Mouse (Mus musculus) urinary bladder, adult 2 months (tissue): ENCODE data around the gene Pax4. TPM values are rescaled to one million over a fixed set of nuclear protein-coding genes. Genes with fewer than 3 reads are reported as not detected.

Source experiments
- DNase-seq: peaks from one replicate; pipeline ENCODE4 v3.0.0; 2022; ENCODE audit warnings: low spot score
- polyA plus RNA-seq: library from polyadenylated mRNA; depleted of rRNA; stranded (reverse); fragments of >200 nt; gene quantifications from 2 replicates; pipeline ENCODE4 v1.2.3, GENCODE M21; 2012; rRNA removed

Pax4 gene
- polyA plus RNA-seq, 1 experiment: not detected

DNA sequence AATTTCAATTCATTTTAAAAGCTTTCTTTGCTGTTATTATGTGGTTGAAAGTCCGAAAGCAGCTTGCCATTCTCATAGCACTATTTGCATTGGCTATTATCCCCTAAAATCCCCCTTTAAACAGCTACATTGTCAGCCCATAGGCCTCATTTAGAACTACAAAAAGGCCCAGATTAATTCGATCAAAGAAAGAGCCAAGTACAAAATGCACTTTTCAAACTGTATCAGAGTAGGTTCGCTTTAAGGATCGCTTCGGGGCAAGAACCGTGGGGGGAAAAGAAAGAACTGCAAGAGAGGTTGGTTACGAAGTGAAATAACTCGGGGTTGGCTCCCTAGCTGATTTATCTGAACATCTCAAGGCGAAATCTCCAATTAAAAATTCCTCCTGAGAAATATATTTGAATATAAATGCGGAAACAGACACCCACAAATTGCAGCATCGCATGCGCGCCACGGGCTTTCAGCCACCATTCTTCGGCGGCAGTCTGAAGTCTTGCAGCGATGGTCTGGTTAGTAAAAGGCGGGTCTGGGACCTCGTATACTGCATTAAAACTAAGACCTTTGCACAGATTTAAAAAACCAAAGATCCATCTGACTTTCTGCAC is 52.2 kb downstream of the Pax4 start:
- DNase-seq: no peak

DNA sequence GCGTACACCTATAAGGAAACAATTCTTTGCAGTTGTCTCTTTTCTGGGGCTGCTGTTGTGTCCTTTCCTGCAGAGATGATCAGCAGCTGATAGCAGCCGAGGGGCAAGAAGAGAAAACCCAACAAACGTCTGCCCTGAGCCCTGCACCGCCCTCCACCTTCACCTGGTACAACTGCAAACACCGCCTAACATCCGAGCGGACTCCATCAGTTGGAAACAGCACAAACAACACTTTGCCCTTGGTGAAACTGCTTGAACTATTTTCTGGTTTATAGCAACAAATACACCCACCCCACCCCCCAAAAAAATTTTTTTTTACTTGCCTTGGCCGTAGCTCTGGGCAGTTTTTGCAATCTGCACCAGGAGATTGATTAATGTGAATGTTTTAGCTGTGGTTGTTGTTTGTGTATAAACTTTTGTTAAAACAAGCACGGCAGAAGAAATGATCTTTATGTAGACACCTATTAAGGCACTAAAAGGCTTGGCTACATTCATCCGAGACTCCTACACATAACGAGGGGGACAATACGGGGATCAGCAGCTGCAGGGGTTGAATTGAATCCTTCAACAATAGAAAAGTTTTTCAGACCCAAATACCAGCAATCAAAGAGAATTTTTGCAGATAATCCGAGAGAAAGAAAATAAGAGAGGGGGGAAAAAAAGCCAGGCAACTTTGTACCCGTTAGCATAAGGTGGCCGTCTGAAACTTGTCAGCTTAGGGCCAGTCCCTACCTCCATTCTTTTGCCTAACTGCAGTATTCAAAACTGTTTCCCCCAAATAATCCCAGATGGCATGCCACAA is 52.9 kb downstream of the Pax4 start:
- no peak for DNase-seq

Other genes starting within 250 kb of the Pax4 start
- 7.6 and 7.8 TPM in 2 replicates for gene Zfp800, start 51.3 kb downstream of the Pax4 start, polyA plus RNA-seq
- gene Arf5, start 25.8 kb downstream of the Pax4 start, polyA plus RNA-seq: 186 and 211 TPM in 2 replicates
- not detected in 2 replicates for gene Fscn3, start 21.6 kb downstream of the Pax4 start, polyA plus RNA-seq
- 10.2 and 11.0 TPM in 2 replicates for gene Gcc1, start 21.0 kb downstream of the Pax4 start, polyA plus RNA-seq
- gene Snd1, start 25.8 kb upstream of the Pax4 start, polyA plus RNA-seq: 94.2 and 106 TPM in 2 replicates